Mouse (Mus musculus): ENCODE measurements around the gene Trpm1.

GRCm38 (mm10) chr7:64242424-64242823 is 88.8 kb downstream of the Trpm1 start:
- TF ChIP-seq CTCF (conservative IDR thresholded peaks at IDR 0.05 in 1 of 2, IDR thresholded peaks at IDR 0.05 in 1 of 2; ENCODE audit: low read depth in 2 of 2, low read length in 2 of 2), result no peak
- TF ChIP-seq JUN (IDR thresholded peaks at IDR 0.05; ENCODE audit: insufficient read depth, low read depth, low read length), result no peak
- no peak for TF ChIP-seq ELF1 (IDR thresholded peaks at IDR 0.05; ENCODE audit: low read depth, low read length)
- no peak for TF ChIP-seq SIN3A (IDR thresholded peaks at IDR 0.05; ENCODE audit: low read length)
- TF ChIP-seq ZMIZ1 (IDR thresholded peaks at IDR 0.05; ENCODE audit: low read depth, low read length), result no peak
- TF ChIP-seq EP300 (IDR thresholded peaks at IDR 0.05; ENCODE audit: low read length), result no peak
- no peak for TF ChIP-seq NELFE (IDR thresholded peaks at IDR 0.05; ENCODE audit: low read depth, low read length)
- TF ChIP-seq NRF1 (IDR thresholded peaks at IDR 0.05; ENCODE audit: low read depth, low read length), result no peak
- no peak for TF ChIP-seq POLR2AphosphoS2 (IDR thresholded peaks at IDR 0.05; ENCODE audit: low read depth, low read length)
- TF ChIP-seq POLR2A (IDR thresholded peaks at IDR 0.05; ENCODE audit: low read depth, low read length), result no peak
- no peak for TF ChIP-seq TBP (conservative IDR thresholded peaks at IDR 0.05; ENCODE audit: low read depth, low read length)
- no peak for TF ChIP-seq MAZ (IDR thresholded peaks at IDR 0.05; ENCODE audit: low read depth, low read length)

Measured in CH12.LX (cell line).